Mouse (Mus musculus): ENCODE measurements around the gene Rnf166. TPM values are rescaled to one million over a fixed set of nuclear protein-coding genes. Genes with fewer than 3 reads are reported as not detected.

Rnf166 gene
- total RNA-seq, 2 experiments from 2014 or later: 37.7 to 50.0 TPM

- DNase-seq (ENCODE audit: low spot score in 2 of 2): no peak
These were observed 5.2 kb downstream of the Rnf166 start for GRCm38 (mm10) chr8:122470691-122471090.

- no peak for DNase-seq (ENCODE audit: low spot score in 2 of 2)
These were observed 5.9 kb downstream of the Rnf166 start for GRCm38 (mm10) chr8:122469965-122470364.

GRCm38 (mm10) chr8:122469407-122469806 is 6.5 kb downstream of the Rnf166 start:
- DNase-seq (ENCODE audit: low spot score in 2 of 2): no peak

- DNase-seq (ENCODE audit: low spot score in 2 of 2): peak in 1 of 2 experiments; percentile 20
These were observed 8.0 kb downstream of the Rnf166 start for GRCm38 (mm10) chr8:122467816-122468215.

- DNase-seq (ENCODE audit: low spot score in 2 of 2): no peak
These were observed 10.9 kb downstream of the Rnf166 start for GRCm38 (mm10) chr8:122464985-122465384.

- no peak for DNase-seq (ENCODE audit: low spot score in 2 of 2)
These were observed 11.9 kb downstream of the Rnf166 start for GRCm38 (mm10) chr8:122463651-122464640.

GRCm38 (mm10) chr8:122462510-122462909 is 13.4 kb downstream of the Rnf166 start:
- no peak for DNase-seq (ENCODE audit: low spot score in 2 of 2)

- DNase-seq (ENCODE audit: low spot score in 2 of 2): peak; percentile 74 to 85
These were observed 14.3 kb downstream of the Rnf166 start for GRCm38 (mm10) chr8:122461473-122462148.

- peak in 1 of 2 experiments; percentile 44 for DNase-seq (ENCODE audit: low spot score in 2 of 2)
These were observed 15.1 kb downstream of the Rnf166 start, which contains the start of gene Snai3 for GRCm38 (mm10) chr8:122460524-122461472. TSS of gene Snai3 (minus strand) at chr8:122460733.

- DNase-seq (ENCODE audit: low spot score in 2 of 2): no peak
These were observed 15.9 kb downstream of the Rnf166 start for GRCm38 (mm10) chr8:122459990-122460389.

- no peak for DNase-seq (ENCODE audit: low spot score in 2 of 2)
These were observed 16.5 kb downstream of the Rnf166 start for GRCm38 (mm10) chr8:122459218-122459900.

GRCm38 (mm10) chr8:122457171-122457570 is 18.7 kb downstream of the Rnf166 start:
- no peak for DNase-seq (ENCODE audit: low spot score in 2 of 2)

- no peak for DNase-seq (ENCODE audit: low spot score in 2 of 2)
These were observed 21.5 kb downstream of the Rnf166 start for GRCm38 (mm10) chr8:122454409-122454808.

GRCm38 (mm10) chr8:122452154-122452553 is 23.7 kb downstream of the Rnf166 start:
- no peak for DNase-seq (ENCODE audit: low spot score in 2 of 2)

GRCm38 (mm10) chr8:122451161-122451703 is 24.6 kb downstream of the Rnf166 start:
- DNase-seq (ENCODE audit: low spot score in 2 of 2): no peak

- DNase-seq (ENCODE audit: low spot score in 2 of 2): no peak
These were observed 30.7 kb downstream of the Rnf166 start for GRCm38 (mm10) chr8:122445203-122445602.

GRCm38 (mm10) chr8:122444058-122444748 is 31.7 kb downstream of the Rnf166 start:
- DNase-seq (ENCODE audit: low spot score in 2 of 2): peak; percentile 77 to 80

GRCm38 (mm10) chr8:122443262-122444006 is 32.4 kb downstream of the Rnf166 start, which contains the start of gene Mvd:
TSS of gene Mvd (minus strand) at chr8:122443422.
- peak; percentile 99 to 100 for DNase-seq (ENCODE audit: low spot score in 2 of 2)

Data from left cerebral cortex, adult 18-20 months (tissue).